Mouse (Mus musculus) mature B cell (primary cell): ENCODE data around the gene Zfp148.

Experiments
- in situ Hi-C: fragments of 300-500 bp; cut with MboI; formaldehyde crosslinking; loops from 2 replicates; pipeline ENCODE4 v1.14.3; 2019

Zfp148 gene

GRCm38 (mm10) chr16:33531184-33531583, 150.5 kb downstream of the Zfp148 start:
- in situ Hi-C loops, result no loop called here

- in situ Hi-C loops, result no loop called here
Measured at GRCm38 (mm10) chr16:33536456-33536855, 155.8 kb downstream of the Zfp148 start.

GRCm38 (mm10) chr16:33537499-33538225, 157.0 kb downstream of the Zfp148 start:
- in situ Hi-C loops, result no loop called here

DNA sequence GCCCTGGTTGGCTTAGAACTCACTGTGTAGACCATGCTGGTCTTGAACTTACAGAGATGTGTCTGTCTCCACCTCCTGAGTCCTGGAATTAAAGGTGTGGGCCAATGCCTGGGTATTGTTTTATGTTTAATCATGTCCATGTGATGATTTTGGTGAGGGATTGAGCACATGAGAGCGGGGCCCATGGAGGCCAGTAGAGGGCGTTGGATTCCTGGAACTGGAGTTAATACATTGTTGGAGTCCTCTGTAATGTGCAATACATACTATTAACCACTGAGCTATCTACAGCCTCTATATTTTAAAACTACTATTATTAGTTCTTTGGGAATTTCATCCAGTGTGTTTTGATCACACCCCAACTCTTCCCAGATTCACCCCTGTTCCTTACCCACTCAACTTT, 163.7 kb downstream of the Zfp148 start:
- in situ Hi-C loops, result no loop called here

- in situ Hi-C loops, result no loop called here
Measured at GRCm38 (mm10) chr16:33545530-33545929, 164.9 kb downstream of the Zfp148 start.

DNA sequence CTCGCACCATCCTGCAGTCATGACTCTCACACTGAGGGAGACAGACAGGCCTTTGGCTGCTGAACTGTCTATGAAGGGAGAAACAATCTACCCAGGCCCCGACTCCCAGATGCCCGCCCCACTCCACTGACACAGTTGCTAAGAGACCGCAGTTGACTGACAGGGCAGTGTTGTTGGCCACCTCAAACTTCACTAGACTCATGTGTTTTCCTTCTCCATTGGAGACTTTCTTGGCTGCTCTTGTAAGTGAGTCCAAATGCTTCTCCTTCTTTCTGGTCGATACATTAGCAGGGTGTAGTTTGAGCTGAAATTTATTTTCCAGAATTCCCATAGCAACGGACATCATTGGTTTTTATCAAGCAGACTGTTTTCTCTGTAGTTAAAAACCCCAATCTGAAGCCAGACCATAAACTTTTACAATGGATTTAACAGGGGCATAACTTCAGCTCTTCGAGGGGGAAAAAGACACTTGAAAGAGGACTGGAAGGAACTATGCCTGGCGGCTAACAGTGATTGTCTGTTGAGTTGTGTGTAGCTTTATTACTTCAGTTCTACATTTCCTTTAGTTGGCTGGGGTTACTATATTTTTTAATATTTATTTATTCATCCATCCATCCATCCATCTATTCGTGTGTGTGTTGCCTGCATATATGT, 173.2 kb downstream of the Zfp148 start:
- in situ Hi-C loops, result no loop called here
